Mouse (Mus musculus): ENCODE measurements around the gene Hspe1.
"Not testable (repeated sequence)": the region's sequence is repeated elsewhere in the genome, so short reads cannot be mapped to it uniquely, and the experiment has no call there.

Hspe1 gene

GRCm38 (mm10) chr1:55085781-55086366 lies 2.1 kb upstream of the Hspe1 start:
- no peak for DNase-seq

- peak; percentile 35 for DNase-seq
Measured at GRCm38 (mm10) chr1:55086868-55087400, 998 bp upstream of the Hspe1 start.

- no peak for DNase-seq
Measured at GRCm38 (mm10) chr1:55087401-55087904, 479 bp upstream of the Hspe1 start.

GRCm38 (mm10) chr1:55088611-55089497 lies 922 bp downstream of the Hspe1 start:
- no peak for DNase-seq

- no peak for DNase-seq
Measured at GRCm38 (mm10) chr1:55089498-55090064, 1.6 kb downstream of the Hspe1 start.

- DNase-seq, result no peak
Measured at GRCm38 (mm10) chr1:55092056-55092455, 4.1 kb downstream of the Hspe1 start.

- DNase-seq, result no peak
Measured at GRCm38 (mm10) chr1:55092469-55092868, 4.5 kb downstream of the Hspe1 start.

- DNase-seq, result peak; percentile 53
Measured at GRCm38 (mm10) chr1:55106919-55107585, 19.1 kb downstream of the Hspe1 start.

GRCm38 (mm10) chr1:55107644-55108043 lies 19.7 kb downstream of the Hspe1 start:
- no peak for DNase-seq

GRCm38 (mm10) chr1:55108473-55108872 lies 20.5 kb downstream of the Hspe1 start:
- DNase-seq, result no peak

- DNase-seq, result no peak
Measured at GRCm38 (mm10) chr1:55109066-55109766, 21.3 kb downstream of the Hspe1 start.

GRCm38 (mm10) chr1:55123046-55123445 lies 35.1 kb downstream of the Hspe1 start:
- no peak for DNase-seq

- no peak for DNase-seq
Measured at GRCm38 (mm10) chr1:55123561-55123960, 35.6 kb downstream of the Hspe1 start.

- not testable (repeated sequence) for DNase-seq
Measured at GRCm38 (mm10) chr1:55124136-55124535, 36.2 kb downstream of the Hspe1 start.

- DNase-seq, result peak; percentile 14
Measured at GRCm38 (mm10) chr1:55129716-55130115, 41.8 kb downstream of the Hspe1 start.

GRCm38 (mm10) chr1:55130190-55130916 lies 42.4 kb downstream of the Hspe1 start:
- DNase-seq, result no peak

GRCm38 (mm10) chr1:55130943-55131401 lies 43.0 kb downstream of the Hspe1 start, which contains the start of gene Mob4:
TSS of gene Mob4 (plus strand) at chr1:55131231.
- DNase-seq, result peak; percentile 95

GRCm38 (mm10) chr1:55131424-55132014 lies 43.6 kb downstream of the Hspe1 start:
- DNase-seq, result peak; percentile 66

GRCm38 (mm10) chr1:55132308-55132707 lies 44.4 kb downstream of the Hspe1 start:
- no peak for DNase-seq

GRCm38 (mm10) chr1:55133173-55133572 lies 45.2 kb downstream of the Hspe1 start:
- DNase-seq, result no peak

GRCm38 (mm10) chr1:55134301-55134700 lies 46.4 kb downstream of the Hspe1 start:
- no peak for DNase-seq

Measured in liver (tissue).